Mouse (Mus musculus) lung, embryonic 15.5 days (tissue): ENCODE data around the gene Tmem136. TPM values are rescaled to one million over a fixed set of nuclear protein-coding genes. Genes with fewer than 3 reads are reported as not detected.

Source experiments
- ATAC-seq: fragments of 200-750 bp; cut with Nextera tagmentation; 2 replicates; pipeline ENCODE4 v1.8.0; 2017; ENCODE audit warnings: moderate number of reproducible peaks, borderline replicate concordance; ENCODE audit not compliant: low FRiP score, low TSS enrichment; ENCODE audit errors: extremely low read depth
- H3K27ac ChIP-seq: fragments of 300-500 bp; sonication (generic); 2 replicates; pipeline ENCODE4 v1.5.1; 2015; ENCODE audit warnings: moderate library complexity, mild to moderate bottlenecking, inconsistent platforms
- H3K27me3 ChIP-seq: fragments of 300-500 bp; sonication (generic); 2 replicates; pipeline ENCODE4 v1.6.1; 2015; ENCODE audit warnings: inconsistent platforms
- H3K36me3 ChIP-seq: fragments of 300-500 bp; sonication (generic); 2 replicates; pipeline ENCODE4 v1.6.1; 2015; ENCODE audit warnings: inconsistent platforms
- H3K4me1 ChIP-seq: fragments of 300-500 bp; sonication (generic); 2 replicates; pipeline ENCODE4 v1.6.1; 2015; ENCODE audit warnings: inconsistent platforms
- H3K4me2 ChIP-seq: fragments of 300-500 bp; sonication (generic); 2 replicates; pipeline ENCODE4 v1.6.1; 2015; ENCODE audit warnings: inconsistent platforms, mild to moderate bottlenecking, moderate library complexity
- H3K4me3 ChIP-seq: fragments of 300-500 bp; sonication (generic); 2 replicates; pipeline ENCODE4 v1.5.1; 2015; ENCODE audit warnings: mild to moderate bottlenecking, inconsistent platforms
- H3K9ac ChIP-seq: fragments of 300-500 bp; sonication (generic); 2 replicates; pipeline ENCODE4 v1.6.1; 2015; ENCODE audit warnings: inconsistent platforms
- H3K9me3 ChIP-seq: fragments of 300-500 bp; sonication (generic); 2 replicates; pipeline ENCODE4 v1.6.1; 2016; ENCODE audit warnings: inconsistent platforms
- WGBS: fragments of 180-500 bp; shearing (Covaris S2); methylation state at CpG from one replicate; pipeline ENCODE4 v1.1.7; 2015; 5-methylcytosine and 5-hydroxymethylcytosine counted together
- polyA plus RNA-seq: library from polyadenylated mRNA; unstranded; fragments of >200 nt; fragmentation: Nextera tagmentation; extraction: Ambion mirVana; gene quantifications from 2 replicates; pipeline ENCODE4 v1.2.1, GENCODE M21; 2015

Tmem136 gene
- polyA plus RNA-seq, 1 experiment from 2014 or later, result 3.7 TPM

DNA sequence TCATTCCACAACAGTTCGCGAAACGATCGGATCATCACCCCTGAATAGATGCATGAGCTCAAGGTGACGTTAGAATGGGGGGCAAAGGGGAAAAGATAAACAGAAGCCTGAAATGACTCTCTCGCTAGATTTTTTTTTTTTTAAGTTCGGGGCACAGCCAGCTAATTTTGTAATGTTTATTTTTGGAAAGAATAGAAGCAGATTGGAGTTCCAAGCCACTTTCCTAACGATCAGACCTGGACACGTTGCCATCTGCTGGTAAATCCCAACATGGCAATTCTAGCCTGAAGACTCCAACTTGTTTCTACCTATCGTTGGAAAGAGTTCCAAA lies 9.2 kb downstream of the Tmem136 start, which contains the start of gene Arhgef12:
Arhgef12 (minus strand) TSS at position 53 of the 331 bp plus-strand sequence.
- WGBS, result 11% methylated on average over 10 of the region's 10 CpGs
- Histone ChIP-seq H3K4me1 (peaks cover 26% of the 10 kb centered on the region), H3K36me3 (no peaks in the 10 kb centered on the region; the same call in 1 of the 2 replicates), H3K9me3 (no peaks in the 10 kb centered on the region), H3K27me3 (no peaks in the 10 kb centered on the region), H3K9ac (peak within 1 kb of the TSS; percentile 92), H3K27ac (peak within 1 kb of the TSS; percentile 98), H3K4me3 (peak within 1 kb of the TSS; percentile 90), H3K4me2 (peak within 1 kb of the TSS; percentile 77)
- no peak for ATAC-seq

DNA sequence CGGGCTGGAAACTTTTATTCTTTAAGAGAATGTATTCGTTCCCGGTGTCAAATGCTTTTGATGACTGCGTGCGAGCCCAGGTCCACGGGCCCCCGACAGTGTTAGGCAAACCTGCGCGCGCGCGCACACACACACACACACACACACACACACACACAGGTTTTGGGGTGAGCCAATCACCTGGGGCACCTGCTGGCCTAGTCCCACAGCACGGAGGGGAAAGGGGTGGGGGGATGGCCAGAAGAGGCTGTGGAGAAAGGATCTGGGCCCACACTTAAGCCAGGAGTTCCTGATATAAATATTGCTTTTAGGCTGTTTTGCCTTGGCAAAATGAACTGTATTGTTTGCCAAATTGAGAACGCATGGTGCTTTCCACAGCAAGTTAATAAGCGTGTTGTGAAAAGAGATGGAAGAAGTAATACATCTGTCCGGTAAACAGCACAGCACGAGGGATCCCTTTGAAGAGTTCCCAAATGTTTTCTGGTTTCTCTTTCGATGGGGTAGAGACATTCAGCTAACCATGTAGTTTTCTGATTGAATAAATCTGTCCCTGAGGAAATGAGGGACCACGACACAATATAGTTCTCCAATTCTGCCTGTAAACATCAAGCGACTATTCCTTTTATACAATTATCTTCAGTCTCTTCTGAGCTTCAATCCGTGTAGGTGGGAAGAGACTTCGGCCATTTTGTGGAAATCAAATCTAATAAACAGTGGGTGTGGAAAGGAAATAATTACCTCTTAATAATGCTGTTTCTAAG lies 9.8 kb downstream of the Tmem136 start:
- Histone ChIP-seq H3K27ac (peak overlapping the region; percentile 98), H3K9me3 (no peaks in the 10 kb centered on the region), H3K9ac (peak overlapping the region; percentile 92), H3K4me2 (peak overlapping the region; percentile 77), H3K36me3 (no peaks in the 10 kb centered on the region; the same call in 1 of the 2 replicates), H3K4me3 (peak overlapping the region; percentile 90), H3K4me1 (peaks cover 32% of the 10 kb centered on the region), H3K27me3 (no peaks in the 10 kb centered on the region)
- peak; percentile 12; the same call in 1 of the 2 replicates for ATAC-seq
- WGBS, result 9% methylated on average over 22 of the region's 22 CpGs

DNA sequence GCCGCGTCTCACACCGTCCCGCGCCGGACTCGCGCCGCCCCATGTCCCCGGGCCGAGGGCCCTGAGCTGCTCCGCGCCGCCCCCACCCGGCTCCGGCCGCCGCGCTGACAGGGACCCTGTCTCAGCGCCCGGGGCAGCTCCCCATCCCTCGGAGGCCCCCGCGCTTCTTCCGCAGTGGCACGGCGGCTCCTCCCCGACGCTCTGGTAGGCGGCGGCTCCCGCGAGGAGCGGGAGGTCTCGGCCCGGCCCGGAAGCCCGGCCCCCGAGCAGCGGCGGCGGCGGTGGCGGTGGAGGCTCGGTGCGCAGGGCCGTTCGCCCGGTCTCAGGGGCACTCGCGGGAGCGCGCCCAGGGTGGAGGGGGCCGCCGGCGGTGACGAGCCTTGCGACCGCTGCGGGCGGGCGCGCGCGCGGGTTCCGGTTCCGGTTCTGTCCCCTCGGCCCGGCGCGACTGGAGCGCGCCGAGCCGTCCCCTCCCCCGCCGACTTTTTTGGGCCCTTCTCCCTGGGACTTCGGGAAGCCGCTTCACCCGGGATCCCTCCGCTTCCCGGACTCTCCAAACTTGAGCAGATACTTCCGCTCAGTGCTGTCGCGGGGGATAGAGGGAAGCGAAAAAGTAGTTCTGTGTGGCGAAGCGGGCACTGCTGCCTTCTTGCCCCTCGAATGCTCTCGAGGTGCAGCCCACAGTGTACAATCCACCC lies 10.6 kb downstream of the Tmem136 start:
- Histone ChIP-seq H3K27ac (peak overlapping the region; percentile 98), H3K4me3 (peak overlapping the region; percentile 90), H3K9ac (peak overlapping the region; percentile 92), H3K27me3 (no peaks in the 10 kb centered on the region), H3K36me3 (no peaks in the 10 kb centered on the region), H3K4me2 (peak overlapping the region; percentile 77), H3K4me1 (peaks cover 32% of the 10 kb centered on the region), H3K9me3 (no peaks in the 10 kb centered on the region)
- ATAC-seq, result peak; percentile 83
- under 1% methylated on average over 71 of the region's 91 CpGs for WGBS

DNA sequence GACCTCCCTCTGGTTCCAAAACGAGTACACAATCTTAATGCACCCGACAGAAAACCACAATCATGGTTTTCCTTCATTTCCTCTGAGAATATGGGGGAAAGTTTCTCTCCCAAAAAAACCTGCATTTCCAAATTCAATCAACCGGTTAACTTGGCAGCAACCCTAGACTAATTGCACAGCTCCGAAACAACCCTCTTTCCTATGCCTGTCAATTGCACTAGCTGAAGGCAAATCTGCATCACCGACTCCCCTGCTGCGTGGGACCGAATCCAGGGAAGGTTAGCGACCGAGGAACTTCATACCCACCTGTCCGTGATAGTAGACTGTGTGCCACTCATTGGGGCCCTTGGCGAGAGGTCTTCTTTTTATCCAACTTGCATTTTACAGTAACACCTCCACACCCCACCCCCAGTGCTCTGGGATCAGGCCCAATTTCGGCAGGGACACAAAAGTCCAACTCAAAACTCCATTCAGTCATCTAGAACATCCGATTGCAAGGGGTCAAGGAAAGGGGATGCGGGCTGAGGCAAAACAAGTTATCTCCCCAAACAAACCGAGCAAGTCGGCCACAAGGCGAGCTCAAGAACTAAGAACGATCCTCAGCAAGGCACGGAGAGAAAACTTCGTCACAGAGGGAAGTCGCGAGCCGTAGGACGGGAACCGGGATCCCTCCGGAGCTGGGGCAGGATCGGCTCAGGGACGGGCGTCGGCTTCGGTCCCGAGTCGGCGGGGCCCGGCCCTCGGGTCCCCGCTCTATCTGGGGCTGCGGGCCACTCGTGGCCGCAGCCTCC lies 11.3 kb downstream of the Tmem136 start:
- Histone ChIP-seq H3K4me3 (peak overlapping the region; percentile 90), H3K9me3 (no peaks in the 10 kb centered on the region), H3K27ac (peak overlapping the region; percentile 98), H3K36me3 (no peaks in the 10 kb centered on the region), H3K27me3 (no peaks in the 10 kb centered on the region), H3K4me2 (peak overlapping the region; percentile 77), H3K9ac (peak overlapping the region; percentile 92), H3K4me1 (peaks cover 32% of the 10 kb centered on the region)
- no peak for ATAC-seq
- under 1% methylated on average over 35 of the region's 40 CpGs for WGBS

DNA sequence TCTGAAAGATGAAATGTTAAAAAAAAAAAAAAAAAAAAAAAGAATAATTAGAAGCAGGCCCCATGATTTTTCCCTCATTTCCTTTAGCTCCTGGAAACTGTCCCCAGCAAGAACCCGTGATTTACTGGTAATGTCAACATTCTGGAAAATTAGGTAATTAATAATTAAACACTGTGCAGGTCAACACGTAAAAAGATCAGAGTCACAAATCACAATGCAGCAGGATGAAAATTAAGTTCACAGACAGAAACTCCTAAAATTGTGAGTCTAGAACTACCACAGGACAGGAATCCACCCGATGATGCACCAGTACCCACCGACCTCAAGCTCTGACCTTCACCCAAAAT lies 11.9 kb downstream of the Tmem136 start:
- no peak overlapping the region for H3K27ac ChIP-seq
- H3K9ac ChIP-seq, result peak overlapping the region; percentile 92
- H3K36me3 ChIP-seq, result no peaks in the 10 kb centered on the region
- H3K4me1 ChIP-seq, result peaks cover 35% of the 10 kb centered on the region
- ATAC-seq, result no peak
- H3K4me3 ChIP-seq, result peak overlapping the region; percentile 90
- no peaks in the 10 kb centered on the region for H3K27me3 ChIP-seq
- peak overlapping the region; percentile 77 for H3K4me2 ChIP-seq
- H3K9me3 ChIP-seq, result no peaks in the 10 kb centered on the region
- WGBS, result 1% methylated on average over 4 of the region's 4 CpGs

DNA sequence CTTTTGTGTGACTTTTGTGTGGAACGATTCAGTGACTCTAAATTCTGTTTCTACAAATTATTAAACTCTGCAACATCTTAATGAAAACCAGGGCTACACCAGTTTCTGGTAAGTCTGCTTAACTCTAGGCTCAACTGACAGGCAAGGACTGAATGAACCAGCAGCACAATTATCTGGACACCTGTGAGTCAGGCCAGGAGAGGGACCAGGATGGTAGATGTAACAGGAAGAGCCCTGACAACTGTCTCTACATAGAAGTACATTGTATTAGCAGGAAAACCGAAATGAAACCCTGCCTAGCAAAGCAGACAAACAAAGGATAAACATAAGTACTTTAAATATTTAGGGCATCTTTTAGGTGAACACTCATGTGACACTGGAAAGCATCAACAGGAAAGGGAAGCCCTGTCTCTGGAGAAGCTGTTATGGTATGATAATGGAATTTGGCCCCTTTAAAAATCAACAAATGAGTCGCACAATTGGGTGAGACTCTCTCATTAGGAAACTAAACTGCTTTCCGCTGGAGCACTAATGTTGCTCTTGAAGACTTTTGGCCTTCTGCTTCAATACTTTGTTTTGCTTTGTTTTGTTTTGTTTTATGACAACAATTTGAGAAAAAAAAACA lies 12.6 kb downstream of the Tmem136 start:
- WGBS, result 12% methylated on average over 4 of the region's 4 CpGs
- no peaks in the 10 kb centered on the region for H3K27me3 ChIP-seq
- H3K4me1 ChIP-seq, result peaks cover 37% of the 10 kb centered on the region
- H3K9ac ChIP-seq, result 0 out of 2 replicates have a peak overlapping the region, but pooled peaks have one; percentile 13
- no peak for ATAC-seq
- no peak overlapping the region for H3K27ac ChIP-seq
- no peaks in the 10 kb centered on the region for H3K9me3 ChIP-seq
- H3K36me3 ChIP-seq, result no peaks in the 10 kb centered on the region
- peak overlapping the region; percentile 77 for H3K4me2 ChIP-seq
- peak overlapping the region; percentile 90 for H3K4me3 ChIP-seq

DNA sequence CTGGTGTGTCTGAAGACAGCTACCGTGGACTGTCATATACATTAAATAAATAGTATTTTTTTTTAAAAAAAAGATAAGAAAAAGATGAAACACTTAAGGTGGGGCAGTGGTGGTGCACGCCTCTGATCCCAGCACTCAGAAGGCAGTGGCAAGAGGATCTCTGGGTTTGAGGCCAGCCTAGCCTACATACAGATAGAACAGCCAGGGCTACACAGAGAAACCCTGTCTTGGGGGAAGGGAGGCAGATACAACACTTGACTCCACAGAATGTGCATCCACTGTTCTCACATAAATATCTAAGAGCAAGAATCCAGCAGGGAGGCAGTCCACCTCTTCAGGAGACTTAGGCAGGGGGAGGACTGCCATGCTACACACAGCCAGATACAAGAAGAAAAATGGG lies 13.4 kb downstream of the Tmem136 start:
- H3K4me3 ChIP-seq, result peak overlapping the region; percentile 90
- peak overlapping the region; percentile 4; the same call in 1 of the 2 replicates for H3K9ac ChIP-seq
- no peaks in the 10 kb centered on the region for H3K9me3 ChIP-seq
- 57% methylated on average over 2 of the region's 2 CpGs for WGBS
- ATAC-seq, result no peak
- no peaks in the 10 kb centered on the region for H3K36me3 ChIP-seq
- H3K27ac ChIP-seq, result no peak overlapping the region
- peaks cover 38% of the 10 kb centered on the region for H3K4me1 ChIP-seq
- peak overlapping the region; percentile 77 for H3K4me2 ChIP-seq
- no peaks in the 10 kb centered on the region for H3K27me3 ChIP-seq

DNA sequence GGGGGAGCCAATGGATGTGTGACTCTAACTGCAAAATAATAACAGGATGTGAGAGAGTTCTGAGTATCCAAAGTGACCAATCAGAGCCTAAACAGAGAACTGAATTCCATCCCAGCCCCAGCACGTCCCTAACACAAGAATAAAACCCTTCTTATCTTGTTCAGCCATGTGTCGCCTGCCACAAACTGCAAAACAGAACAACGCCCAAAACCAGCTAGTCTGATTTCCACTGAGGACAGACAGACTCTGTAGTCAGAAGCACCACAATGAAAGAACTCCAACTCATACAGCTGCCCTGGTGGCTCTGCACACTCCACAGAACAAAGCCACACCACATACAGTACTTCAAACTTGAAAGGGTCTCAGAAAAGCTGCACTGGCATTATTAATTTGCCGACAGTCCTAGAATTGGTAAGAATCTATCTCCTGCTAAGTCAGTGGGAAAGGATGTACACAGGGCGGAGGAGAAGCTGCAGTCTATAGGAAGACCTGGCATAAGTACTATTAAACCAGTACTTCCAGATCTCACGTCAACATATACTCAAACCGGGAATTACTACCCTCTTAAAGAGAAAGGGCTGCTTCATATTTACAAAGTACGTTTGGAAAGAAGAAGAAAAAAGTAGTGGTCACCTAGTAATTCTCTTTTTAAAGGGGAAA lies 14.3 kb downstream of the Tmem136 start:
- 44% methylated on average over 8 of the region's 8 CpGs for WGBS
- no peak for ATAC-seq
- 0 out of 2 replicates have a peak overlapping the region, but pooled peaks have one; percentile 26 for H3K27ac ChIP-seq
- peaks cover 37% of the 10 kb centered on the region for H3K4me1 ChIP-seq
- H3K9me3 ChIP-seq, result no peaks in the 10 kb centered on the region
- H3K9ac ChIP-seq, result no peak overlapping the region
- H3K27me3 ChIP-seq, result no peaks in the 10 kb centered on the region
- peak overlapping the region; percentile 77 for H3K4me2 ChIP-seq
- peak overlapping the region; percentile 12; the same call in 1 of the 2 replicates for H3K4me3 ChIP-seq
- no peaks in the 10 kb centered on the region for H3K36me3 ChIP-seq

DNA sequence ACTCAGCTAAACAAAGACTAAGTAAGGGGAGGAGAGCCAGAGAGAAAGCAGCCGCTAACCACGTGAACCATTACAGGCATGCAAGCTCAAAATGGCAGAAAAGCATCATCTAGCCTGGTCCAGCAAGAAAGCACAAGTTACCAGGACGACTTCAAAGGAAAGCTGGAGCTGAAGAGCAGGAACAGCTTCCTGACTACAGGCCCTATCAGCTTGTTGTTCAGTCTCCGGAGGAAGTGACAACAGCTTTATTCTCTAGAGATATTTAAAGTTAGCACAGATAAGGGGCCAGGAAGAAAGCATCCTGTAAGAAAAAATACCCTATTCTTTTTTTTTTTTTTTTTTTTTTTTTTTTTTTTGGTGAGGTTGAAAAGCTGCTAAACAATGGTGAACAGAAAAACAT lies 17.4 kb downstream of the Tmem136 start:
- no peak for ATAC-seq
- WGBS, result 38% methylated on average over 4 of the region's 4 CpGs
- Histone ChIP-seq H3K4me1 (peaks cover 29% of the 10 kb centered on the region), H3K9me3 (no peaks in the 10 kb centered on the region), H3K4me3 (no peak overlapping the region), H3K9ac (no peak overlapping the region), H3K4me2 (peak overlapping the region; percentile 31; the same call in 1 of the 2 replicates), H3K27ac (no peak overlapping the region), H3K27me3 (no peaks in the 10 kb centered on the region), H3K36me3 (no peaks in the 10 kb centered on the region)

DNA sequence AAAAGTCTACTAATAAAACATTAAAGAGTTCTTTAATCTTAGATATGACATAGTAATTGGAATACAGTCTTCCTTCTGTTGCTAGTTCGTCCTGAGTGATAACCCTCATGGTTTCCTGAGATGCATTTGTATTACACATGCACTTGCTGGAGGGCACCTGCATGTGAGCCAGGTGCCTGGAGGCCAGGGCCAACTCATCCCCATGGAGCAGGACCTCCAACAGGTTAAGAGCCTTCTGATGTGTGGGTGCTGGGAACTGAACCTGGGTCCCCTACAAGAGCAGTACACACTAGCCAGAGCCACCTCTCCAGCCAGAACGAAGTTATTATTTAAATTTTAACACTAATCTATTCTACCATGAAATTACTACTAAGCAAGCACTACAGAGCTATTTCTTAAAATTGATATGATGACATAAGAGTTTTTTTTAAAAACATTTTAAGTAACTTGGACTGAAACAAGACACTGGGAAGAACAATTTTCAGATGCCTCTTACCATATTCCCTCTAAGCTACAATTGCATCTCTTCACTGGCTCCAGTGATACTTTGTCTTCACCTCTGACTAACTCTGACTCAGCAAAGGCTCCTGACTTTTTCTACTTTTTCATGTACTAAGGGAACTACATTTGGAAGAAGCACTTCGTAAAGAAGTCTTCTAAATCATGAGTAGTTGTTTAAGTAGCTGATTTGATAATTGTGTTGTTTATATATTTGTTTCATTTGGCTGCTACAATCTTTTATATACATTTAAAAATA lies 18.4 kb downstream of the Tmem136 start:
- no peaks in the 10 kb centered on the region for H3K27me3 ChIP-seq
- WGBS, result 81% methylated on average over 3 of the region's 3 CpGs

More for the DNA sequence above, 18.4 kb downstream of the Tmem136 start:
- Histone ChIP-seq H3K9ac (no peak overlapping the region), H3K36me3 (no peaks in the 10 kb centered on the region), H3K4me3 (no peak overlapping the region), H3K27ac (no peak overlapping the region), H3K9me3 (no peaks in the 10 kb centered on the region), H3K4me1 (peaks cover 26% of the 10 kb centered on the region), H3K4me2 (no peak overlapping the region)
- no peak for ATAC-seq
